Mouse (Mus musculus): ENCODE data around the gene Pald1. TPM values are rescaled to one million over a fixed set of nuclear protein-coding genes. Genes with fewer than 3 reads are reported as not detected.

Gene Pald1
- polyA plus RNA-seq, 1 experiment from 2014 or later = 47.5 TPM

- ATAC-seq (ENCODE audit: insufficient read depth) (no peak), DNase-seq (no peak)
- Histone ChIP-seq H3K9ac (no peak overlapping the region), H3K4me1 (ENCODE audit: insufficient read depth) (no peaks in the 10 kb centered on the region), H3K4me2 (no peak overlapping the region), H3K4me3 (ENCODE audit: low read depth, low read length) (no peak overlapping the region), H3K27me3 (ENCODE audit: insufficient read depth, low read length) (peaks cover 46% of the 10 kb centered on the region), H3K36me3 (ENCODE audit: insufficient read depth) (no peaks in the 10 kb centered on the region), H3K27ac (ENCODE audit: low read depth) (no peak overlapping the region), H3K9me3 (ENCODE audit: low read depth, low read length) (no peaks in the 10 kb centered on the region)
- no peak for TF ChIP-seq CTCF (IDR thresholded peaks at IDR 0.05; ENCODE audit: low read depth)
- 46% methylated on average over 2 of the region's 2 CpGs for WGBS
Observed at GRCm38 (mm10) chr10:61417046-61417445, 33.7 kb upstream of the Pald1 start.

GRCm38 (mm10) chr10:61416561-61416960 is 33.2 kb upstream of the Pald1 start:
- no peak overlapping the region for H3K4me3 ChIP-seq (ENCODE audit: low read depth, low read length)
- no peaks in the 10 kb centered on the region for H3K4me1 ChIP-seq (ENCODE audit: insufficient read depth)
- no peak overlapping the region for H3K27ac ChIP-seq (ENCODE audit: low read depth)
- no peak overlapping the region for H3K9ac ChIP-seq
- no peak for TF ChIP-seq CTCF (IDR thresholded peaks at IDR 0.05; ENCODE audit: low read depth)
- no peak for DNase-seq
- no peak overlapping the region for H3K4me2 ChIP-seq
- H3K27me3 ChIP-seq (ENCODE audit: insufficient read depth, low read length) = peaks cover 46% of the 10 kb centered on the region
- no peaks in the 10 kb centered on the region for H3K36me3 ChIP-seq (ENCODE audit: insufficient read depth)
- no peaks in the 10 kb centered on the region for H3K9me3 ChIP-seq (ENCODE audit: low read depth, low read length)
- ATAC-seq (ENCODE audit: insufficient read depth) = no peak
- WGBS = 38% methylated on average over 7 of the region's 7 CpGs

GRCm38 (mm10) chr10:61415890-61416289 is 32.6 kb upstream of the Pald1 start:
- Histone ChIP-seq H3K9me3 (ENCODE audit: low read depth, low read length) (no peaks in the 10 kb centered on the region), H3K36me3 (ENCODE audit: insufficient read depth) (no peaks in the 10 kb centered on the region), H3K9ac (no peak overlapping the region), H3K4me3 (ENCODE audit: low read depth, low read length) (no peak overlapping the region), H3K4me1 (ENCODE audit: insufficient read depth) (no peaks in the 10 kb centered on the region), H3K27ac (ENCODE audit: low read depth) (no peak overlapping the region), H3K27me3 (ENCODE audit: insufficient read depth, low read length) (peaks cover 46% of the 10 kb centered on the region), H3K4me2 (no peak overlapping the region)
- no peak for TF ChIP-seq CTCF (IDR thresholded peaks at IDR 0.05; ENCODE audit: low read depth)
- no peak for DNase-seq
- 19% methylated on average over 8 of the region's 8 CpGs for WGBS
- ATAC-seq (ENCODE audit: insufficient read depth) = no peak

GRCm38 (mm10) chr10:61415240-61415639 is 31.9 kb upstream of the Pald1 start:
- ATAC-seq (ENCODE audit: insufficient read depth) (no peak), DNase-seq (no peak)
- H3K27ac ChIP-seq (ENCODE audit: low read depth) = no peak overlapping the region
- H3K9me3 ChIP-seq (ENCODE audit: low read depth, low read length) = no peaks in the 10 kb centered on the region
- H3K4me2 ChIP-seq = no peak overlapping the region
- no peak overlapping the region for H3K4me3 ChIP-seq (ENCODE audit: low read depth, low read length)
- WGBS = 61% methylated on average over 3 of the region's 3 CpGs
- no peak for TF ChIP-seq CTCF (IDR thresholded peaks at IDR 0.05; ENCODE audit: low read depth)
- peaks cover 41% of the 10 kb centered on the region for H3K27me3 ChIP-seq (ENCODE audit: insufficient read depth, low read length)
- no peak overlapping the region for H3K9ac ChIP-seq
- H3K4me1 ChIP-seq (ENCODE audit: insufficient read depth) = no peaks in the 10 kb centered on the region
- no peaks in the 10 kb centered on the region for H3K36me3 ChIP-seq (ENCODE audit: insufficient read depth)

- Histone ChIP-seq H3K4me3 (ENCODE audit: low read depth, low read length) (no peak overlapping the region), H3K36me3 (ENCODE audit: insufficient read depth) (no peaks in the 10 kb centered on the region), H3K4me2 (no peak overlapping the region), H3K9me3 (ENCODE audit: low read depth, low read length) (no peaks in the 10 kb centered on the region), H3K27ac (ENCODE audit: low read depth) (no peak overlapping the region), H3K9ac (no peak overlapping the region), H3K27me3 (ENCODE audit: insufficient read depth, low read length) (peaks cover 19% of the 10 kb centered on the region), H3K4me1 (ENCODE audit: insufficient read depth) (no peaks in the 10 kb centered on the region)
- DNase-seq (no peak), ATAC-seq (ENCODE audit: insufficient read depth) (peak; percentile 44; the same call in 1 of the 2 replicates)
- TF ChIP-seq CTCF (IDR thresholded peaks at IDR 0.05; ENCODE audit: low read depth) = no peak
- 14% methylated on average over 21 of the region's 21 CpGs for WGBS
Observed at GRCm38 (mm10) chr10:61412910-61413625, 29.7 kb upstream of the Pald1 start.

GRCm38 (mm10) chr10:61410193-61410592 is 26.9 kb upstream of the Pald1 start:
- Histone ChIP-seq H3K9me3 (ENCODE audit: low read depth, low read length) (no peaks in the 10 kb centered on the region), H3K27ac (ENCODE audit: low read depth) (no peak overlapping the region), H3K27me3 (ENCODE audit: insufficient read depth, low read length) (no peaks in the 10 kb centered on the region), H3K4me1 (ENCODE audit: insufficient read depth) (no peaks in the 10 kb centered on the region), H3K9ac (no peak overlapping the region), H3K4me2 (no peak overlapping the region), H3K36me3 (ENCODE audit: insufficient read depth) (no peaks in the 10 kb centered on the region), H3K4me3 (ENCODE audit: low read depth, low read length) (no peak overlapping the region)
- WGBS = 28% methylated on average over 9 of the region's 9 CpGs
- TF ChIP-seq CTCF (IDR thresholded peaks at IDR 0.05; ENCODE audit: low read depth) = no peak
- ATAC-seq (ENCODE audit: insufficient read depth) (no peak), DNase-seq (no peak)

GRCm38 (mm10) chr10:61409776-61410175 is 26.4 kb upstream of the Pald1 start:
- H3K36me3 ChIP-seq (ENCODE audit: insufficient read depth) = no peaks in the 10 kb centered on the region
- H3K27me3 ChIP-seq (ENCODE audit: insufficient read depth, low read length) = no peaks in the 10 kb centered on the region
- DNase-seq (no peak), ATAC-seq (ENCODE audit: insufficient read depth) (no peak)
- WGBS = 2% methylated on average over 4 of the region's 4 CpGs
- no peak overlapping the region for H3K27ac ChIP-seq (ENCODE audit: low read depth)
- H3K4me3 ChIP-seq (ENCODE audit: low read depth, low read length) = no peak overlapping the region
- H3K4me1 ChIP-seq (ENCODE audit: insufficient read depth) = no peaks in the 10 kb centered on the region
- H3K4me2 ChIP-seq = no peak overlapping the region
- no peak for TF ChIP-seq CTCF (IDR thresholded peaks at IDR 0.05; ENCODE audit: low read depth)
- no peak overlapping the region for H3K9ac ChIP-seq
- no peaks in the 10 kb centered on the region for H3K9me3 ChIP-seq (ENCODE audit: low read depth, low read length)

Measured in lung, embryonic 14.5 days (tissue).